Mouse (Mus musculus) limb, embryonic 10.5 days (tissue): Measurements from ENCODE around the gene Kalrn. TPM values are rescaled to one million over a fixed set of nuclear protein-coding genes. Genes with fewer than 3 reads are reported as not detected.
A peak's percentile ranks its signal among the peaks of the same experiment; 100 is the strongest.

Experiments used
- DNase-seq: peaks from one replicate; pipeline ENCODE4 v3.0.0-alpha.2; 2017; ENCODE audit warnings: low spot score
- H3K27ac ChIP-seq: fragments of 300-500 bp; sonication (generic); 2 replicates; pipeline ENCODE4 v1.5.1; 2016; ENCODE audit warnings: mild to moderate bottlenecking
- H3K27me3 ChIP-seq: fragments of 300-500 bp; sonication (generic); 2 replicates; pipeline ENCODE4 v1.6.1; 2016; ENCODE audit warnings: low read depth, mild to moderate bottlenecking; ENCODE audit not compliant: poor library complexity, severe bottlenecking
- H3K36me3 ChIP-seq: fragments of 300-500 bp; sonication (generic); 2 replicates; pipeline ENCODE4 v1.6.1; 2016; ENCODE audit warnings: mild to moderate bottlenecking, moderate library complexity
- H3K4me1 ChIP-seq: fragments of 300-500 bp; sonication (generic); 2 replicates; pipeline ENCODE4 v1.6.1; 2016
- H3K4me3 ChIP-seq: fragments of 300-500 bp; sonication (generic); 2 replicates; pipeline ENCODE4 v1.5.1; 2016; ENCODE audit warnings: mild to moderate bottlenecking, moderate library complexity
- H3K9me3 ChIP-seq: fragments of 300-500 bp; sonication (generic); replicated peaks from 2 replicates; pipeline ENCODE4 v1.6.1; 2016; ENCODE audit warnings: mild to moderate bottlenecking
- WGBS: fragments of 180-500 bp; shearing (Covaris S2); methylation state at CpG from one replicate; pipeline ENCODE4 v1.1.7; 2016; 5-methylcytosine and 5-hydroxymethylcytosine counted together
- polyA plus RNA-seq: library from polyadenylated mRNA; unstranded; fragments of >200 nt; fragmentation: Nextera tagmentation; extraction: Ambion mirVana; gene quantifications from 2 replicates; pipeline ENCODE4 v1.2.1, GENCODE M21; 2016

The Kalrn gene
- polyA plus RNA-seq, 1 experiment from 2014 or later: 8.3 TPM

DNA sequence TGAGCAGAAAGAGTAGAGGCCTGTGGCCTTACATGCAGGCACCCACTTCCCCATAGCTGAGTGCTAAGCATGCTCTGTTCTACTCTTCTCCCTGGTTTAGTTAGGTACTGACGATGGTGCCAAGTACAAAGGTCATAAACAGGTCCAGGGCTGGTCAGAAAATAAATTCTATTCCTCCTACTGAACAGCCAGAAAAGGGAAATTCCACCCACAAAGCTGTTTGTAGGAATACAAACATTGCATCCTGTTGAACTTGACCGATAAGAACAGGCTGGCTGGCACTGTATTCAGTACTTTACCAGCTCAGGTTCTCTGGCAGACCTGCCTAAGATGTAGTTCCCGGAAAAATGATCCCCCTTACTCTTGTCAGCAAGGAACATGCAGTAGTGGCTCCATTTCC lies 247.5 kb downstream of the Kalrn start:
- no peak overlapping the region for H3K4me3 ChIP-seq
- no peaks in the 10 kb centered on the region for H3K9me3 ChIP-seq
- H3K27ac ChIP-seq: no peak overlapping the region
- peaks cover 15% of the 10 kb centered on the region for H3K4me1 ChIP-seq
- DNase-seq: no peak
- H3K36me3 ChIP-seq: no peaks in the 10 kb centered on the region
- no peaks in the 10 kb centered on the region for H3K27me3 ChIP-seq
- WGBS: 92% methylated on average over 3 of the region's 3 CpGs

DNA sequence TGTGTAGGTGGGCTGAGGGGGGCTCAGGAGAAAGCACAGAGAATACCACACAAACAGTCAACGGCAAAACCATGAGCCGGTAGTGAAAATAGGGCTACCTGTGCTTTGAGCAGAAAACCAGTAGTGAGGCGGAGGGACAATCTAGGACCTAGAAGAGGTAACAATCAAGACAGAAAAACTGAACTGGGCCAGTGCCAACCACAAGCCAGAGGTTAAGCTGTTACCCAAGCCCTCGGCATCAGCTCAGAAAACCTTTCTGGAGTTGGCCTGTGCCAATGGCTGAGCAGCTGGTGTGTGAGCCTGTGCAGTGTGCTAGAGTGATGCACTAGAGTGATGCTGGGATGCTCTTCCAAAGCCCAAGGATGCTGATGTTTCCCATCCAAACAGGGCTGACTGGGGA lies 248.2 kb downstream of the Kalrn start:
- WGBS: 96% methylated on average over 4 of the region's 4 CpGs
- Histone ChIP-seq H3K27me3 (peaks cover 6% of the 10 kb centered on the region), H3K27ac (no peak overlapping the region), H3K4me1 (peaks cover 20% of the 10 kb centered on the region), H3K9me3 (no peaks in the 10 kb centered on the region), H3K4me3 (no peak overlapping the region), H3K36me3 (no peaks in the 10 kb centered on the region)
- DNase-seq: no peak

DNA sequence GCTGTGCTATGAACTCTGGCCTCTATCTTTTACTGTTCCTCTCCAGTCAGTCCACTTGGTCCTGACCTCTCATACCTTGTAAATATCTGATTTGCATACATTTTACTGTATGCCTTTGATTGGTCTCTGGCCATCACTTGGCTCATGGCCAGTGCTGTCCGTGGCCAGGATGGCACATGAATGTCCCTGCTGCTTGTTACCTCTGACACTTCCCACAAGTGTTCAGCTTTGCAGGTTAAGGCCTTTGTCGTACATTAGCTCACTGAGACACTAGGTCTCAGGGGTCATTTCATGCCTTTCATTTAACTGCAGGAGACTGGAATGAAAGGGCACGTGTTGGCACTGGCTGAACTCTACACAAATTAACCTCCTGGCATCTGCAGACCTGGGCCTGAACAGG lies 248.6 kb downstream of the Kalrn start:
- no peaks in the 10 kb centered on the region for H3K36me3 ChIP-seq
- peaks cover 17% of the 10 kb centered on the region for H3K4me1 ChIP-seq
- H3K9me3 ChIP-seq: no peaks in the 10 kb centered on the region
- DNase-seq: no peak
- 78% methylated on average over 3 of the region's 3 CpGs for WGBS
- no peak overlapping the region for H3K4me3 ChIP-seq
- H3K27ac ChIP-seq: no peak overlapping the region
- peaks cover 10% of the 10 kb centered on the region for H3K27me3 ChIP-seq

DNA sequence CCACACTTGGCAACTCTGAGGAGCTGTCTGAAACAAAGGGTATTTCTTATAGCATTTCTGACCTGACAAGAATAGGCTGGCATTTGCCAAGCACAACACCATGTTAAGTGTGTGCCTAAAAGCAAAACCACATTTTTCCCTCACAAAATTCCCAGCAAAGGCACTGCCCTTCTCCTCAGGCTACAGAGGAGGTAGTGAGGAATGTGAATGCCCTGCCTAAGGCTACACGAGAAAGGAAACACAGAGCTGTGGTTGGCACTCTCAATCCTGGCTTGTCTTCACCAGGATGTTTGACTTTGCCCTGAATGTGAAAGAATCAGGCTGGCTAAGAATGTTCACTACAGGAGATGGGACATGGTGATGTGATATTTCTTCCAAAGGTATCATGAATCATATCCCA lies 249.8 kb downstream of the Kalrn start:
- Histone ChIP-seq H3K27ac (no peak overlapping the region), H3K36me3 (no peaks in the 10 kb centered on the region), H3K9me3 (no peaks in the 10 kb centered on the region), H3K4me3 (no peak overlapping the region), H3K27me3 (peaks cover 22% of the 10 kb centered on the region), H3K4me1 (peaks cover 14% of the 10 kb centered on the region)
- 82% methylated on average over 1 of the region's 1 CpGs for WGBS
- DNase-seq: no peak

DNA sequence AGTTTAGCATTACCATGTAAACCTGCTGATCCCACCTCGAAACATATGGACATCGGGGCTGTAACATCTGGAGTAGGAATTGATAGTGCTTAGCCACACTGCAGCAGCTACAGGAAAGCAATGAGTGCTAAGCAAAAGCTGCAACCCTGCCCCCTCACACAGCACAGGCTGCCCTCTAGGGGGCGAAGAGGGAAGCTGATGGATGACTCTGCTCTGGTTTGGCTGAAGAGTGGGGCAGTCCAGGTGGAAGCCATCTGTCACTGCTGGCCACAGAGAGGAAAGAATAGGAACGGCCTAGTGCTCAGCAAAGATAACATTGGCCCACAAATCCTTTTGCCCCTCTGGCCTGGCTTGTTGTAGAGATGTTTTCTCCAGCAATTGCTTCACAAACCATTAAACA lies 250.8 kb downstream of the Kalrn start:
- no peak overlapping the region for H3K27ac ChIP-seq
- no peaks in the 10 kb centered on the region for H3K9me3 ChIP-seq
- H3K36me3 ChIP-seq: no peaks in the 10 kb centered on the region
- peaks cover 19% of the 10 kb centered on the region for H3K4me1 ChIP-seq
- H3K4me3 ChIP-seq: no peak overlapping the region
- 27% methylated on average over 4 of the region's 4 CpGs for WGBS
- DNase-seq: peak; percentile 80
- peaks cover 26% of the 10 kb centered on the region for H3K27me3 ChIP-seq

DNA sequence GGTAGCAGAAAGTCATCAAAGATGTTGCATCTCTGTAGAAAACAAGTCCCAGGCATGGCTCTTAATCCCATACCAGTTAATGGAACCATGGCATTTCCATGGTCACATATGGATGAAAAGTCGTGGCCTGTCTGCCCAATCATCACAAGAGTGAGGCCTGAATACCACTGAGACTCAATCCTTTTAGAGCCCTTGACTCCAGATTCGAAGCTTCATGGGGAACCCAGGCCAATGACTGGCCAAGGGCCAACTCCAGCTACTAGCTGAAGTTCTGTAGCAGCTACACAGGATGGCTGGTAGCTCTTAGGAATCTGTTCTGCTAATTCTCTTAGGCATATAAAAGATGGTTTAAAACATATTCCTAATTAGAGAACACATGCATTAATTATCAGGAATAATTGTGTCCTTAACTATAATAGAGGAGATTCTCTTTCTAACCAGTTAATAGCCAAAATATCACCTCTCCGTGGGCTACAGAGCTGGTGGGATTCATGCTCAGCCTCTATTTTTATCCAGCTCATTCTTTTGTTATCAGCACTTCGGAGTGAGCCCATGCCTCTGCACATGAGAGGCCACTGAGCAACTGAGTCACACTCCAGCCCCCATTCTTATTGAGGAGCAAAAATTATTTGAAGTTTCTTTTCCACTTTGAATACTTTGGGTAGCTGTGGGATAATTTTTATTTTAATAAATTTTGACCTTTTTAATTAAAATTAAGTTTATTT lies 252.1 kb downstream of the Kalrn start:
- Histone ChIP-seq H3K36me3 (no peaks in the 10 kb centered on the region), H3K27ac (no peak overlapping the region), H3K9me3 (no peaks in the 10 kb centered on the region), H3K4me3 (no peak overlapping the region), H3K27me3 (peaks cover 26% of the 10 kb centered on the region), H3K4me1 (peaks cover 31% of the 10 kb centered on the region)
- 88% methylated on average over 4 of the region's 4 CpGs for WGBS
- DNase-seq: no peak

DNA sequence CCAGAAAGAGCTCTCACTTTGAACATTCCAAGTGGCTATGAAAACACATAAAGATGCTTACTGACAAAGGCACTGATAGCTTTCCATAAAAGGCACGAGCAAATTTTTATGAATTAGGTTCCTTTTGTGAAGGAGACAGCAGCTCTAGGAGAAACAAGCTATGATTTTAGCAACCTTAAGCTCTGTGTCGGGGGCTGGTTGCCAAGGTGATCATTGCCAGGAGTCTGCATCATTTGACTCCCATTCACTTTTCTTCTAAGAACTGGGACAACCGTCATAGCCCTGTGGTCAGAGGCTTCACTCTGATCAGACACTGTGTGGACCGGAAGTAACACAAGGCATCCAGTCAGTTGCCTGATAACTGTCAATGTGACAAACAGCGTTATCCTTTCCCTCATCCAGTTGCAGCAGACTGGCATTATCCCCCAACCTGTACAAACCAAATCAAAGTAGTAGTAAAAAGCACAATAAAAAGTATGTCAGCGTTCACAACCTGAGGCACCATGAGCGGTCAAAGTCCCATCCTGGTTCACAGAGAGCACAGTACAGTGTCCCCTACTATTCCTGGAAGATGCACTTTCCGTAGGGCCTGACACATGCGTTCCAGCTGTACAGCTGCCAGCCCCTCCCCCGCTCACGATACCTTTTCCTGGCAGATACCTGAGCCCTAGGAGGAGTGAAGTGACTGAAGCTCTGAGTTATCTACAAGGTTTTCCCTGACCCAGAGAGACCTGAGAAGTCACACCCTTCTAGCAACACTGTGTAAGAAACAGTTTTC lies 253.1 kb downstream of the Kalrn start:
- DNase-seq: no peak
- H3K4me1 ChIP-seq: peaks cover 32% of the 10 kb centered on the region

DNA sequence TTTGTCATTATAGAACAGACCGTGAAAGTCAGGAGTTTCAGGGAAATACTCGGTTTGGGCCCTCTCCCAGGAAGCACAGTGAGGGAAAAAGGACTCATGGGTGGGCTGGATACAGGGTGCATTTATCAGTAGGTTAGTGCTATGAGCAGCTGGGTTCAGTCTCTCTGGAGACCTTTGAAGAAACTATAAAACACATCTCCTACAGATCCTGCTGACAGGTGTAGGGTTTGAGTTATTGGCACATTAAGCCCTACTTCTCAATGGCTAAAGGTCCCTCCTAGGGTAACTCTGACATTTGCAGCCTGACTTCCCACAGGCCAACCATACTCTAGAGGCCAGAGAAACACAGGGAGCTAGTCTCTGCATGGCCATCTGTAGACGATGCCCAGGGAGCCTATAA lies 256.2 kb downstream of the Kalrn start:
- WGBS: 27% methylated on average over 3 of the region's 3 CpGs
- no peaks in the 10 kb centered on the region for H3K9me3 ChIP-seq
- no peak overlapping the region for H3K4me3 ChIP-seq
- peaks cover 38% of the 10 kb centered on the region for H3K27me3 ChIP-seq
- peaks cover 24% of the 10 kb centered on the region for H3K4me1 ChIP-seq
- peaks cover 12% of the 10 kb centered on the region for H3K36me3 ChIP-seq
- H3K27ac ChIP-seq: no peak overlapping the region
- DNase-seq: no peak

More for the DNA sequence above, 253.1 kb downstream of the Kalrn start:
- no peak overlapping the region for H3K27ac ChIP-seq
- no peak overlapping the region for H3K4me3 ChIP-seq
- H3K36me3 ChIP-seq: no peaks in the 10 kb centered on the region
- WGBS: 87% methylated on average over 11 of the region's 11 CpGs
- H3K9me3 ChIP-seq: no peaks in the 10 kb centered on the region
- peaks cover 28% of the 10 kb centered on the region for H3K27me3 ChIP-seq

DNA sequence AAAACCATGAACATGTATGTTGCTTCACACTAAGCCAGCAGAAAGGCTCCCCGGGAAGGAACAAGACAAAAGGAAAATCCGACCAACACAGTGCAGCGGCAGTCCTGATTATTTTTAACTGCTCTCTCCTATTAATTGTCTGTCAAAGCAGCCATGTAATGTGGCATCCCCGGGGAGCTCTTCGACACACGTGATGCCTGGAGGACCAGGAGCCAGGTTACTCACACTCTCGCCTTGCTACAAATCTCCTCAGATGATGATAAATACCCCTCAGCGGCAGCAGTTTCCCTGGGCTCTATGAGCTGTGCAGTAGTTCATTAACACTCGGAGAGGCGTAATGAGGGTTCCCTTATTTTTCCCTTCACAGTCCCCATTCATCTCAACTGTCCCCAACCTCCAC lies 257.1 kb downstream of the Kalrn start:
- Histone ChIP-seq H3K4me1 (peaks cover 24% of the 10 kb centered on the region), H3K9me3 (no peaks in the 10 kb centered on the region), H3K36me3 (peaks cover 12% of the 10 kb centered on the region), H3K27me3 (peaks cover 38% of the 10 kb centered on the region), H3K27ac (no peak overlapping the region), H3K4me3 (no peak overlapping the region)
- WGBS: 50% methylated on average over 10 of the region's 10 CpGs
- no peak for DNase-seq

DNA sequence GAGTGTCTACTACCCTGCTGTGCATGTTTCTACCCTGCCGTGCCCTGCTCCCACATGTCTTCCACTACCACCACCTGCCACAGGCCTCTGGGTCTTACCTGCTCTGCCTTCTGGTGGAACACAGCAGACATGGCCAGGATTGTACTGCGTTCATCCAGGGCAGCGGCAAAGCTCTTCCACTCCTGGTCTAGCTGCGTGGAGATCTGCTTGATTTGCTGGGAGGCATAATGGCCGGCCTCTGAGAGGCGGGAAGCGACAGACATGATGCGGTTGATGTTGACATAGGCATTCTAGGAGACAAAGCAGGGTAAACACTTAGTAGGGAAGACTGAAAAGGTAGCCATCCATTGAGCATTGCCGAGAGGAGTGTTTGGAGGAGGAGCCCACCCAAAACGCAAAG lies 259.3 kb downstream of the Kalrn start:
- Histone ChIP-seq H3K4me1 (peaks cover 19% of the 10 kb centered on the region), H3K27ac (no peak overlapping the region), H3K27me3 (peaks cover 22% of the 10 kb centered on the region), H3K4me3 (no peak overlapping the region), H3K9me3 (no peaks in the 10 kb centered on the region), H3K36me3 (peaks cover 21% of the 10 kb centered on the region)
- no peak for DNase-seq
- 94% methylated on average over 10 of the region's 10 CpGs for WGBS

DNA sequence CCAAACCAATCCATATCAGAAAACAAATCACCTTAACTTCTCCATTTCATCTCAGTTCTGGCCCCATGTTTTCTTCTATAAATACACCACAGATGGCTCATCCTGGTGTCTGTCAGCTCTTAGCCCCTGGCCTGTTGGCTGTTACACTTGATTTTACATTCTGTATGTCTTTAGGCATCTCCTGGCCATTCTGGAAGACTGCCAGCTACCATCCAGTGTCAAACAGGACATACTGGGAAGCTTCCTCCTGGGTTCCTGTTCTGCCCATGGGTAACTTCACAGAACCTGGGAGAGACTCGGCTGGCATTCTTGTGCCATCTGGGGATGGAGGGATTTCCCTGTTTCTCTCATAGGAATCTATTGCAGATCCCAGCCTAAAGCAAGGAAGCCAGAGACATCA lies 261.8 kb downstream of the Kalrn start:
- WGBS: 100% methylated on average over 1 of the region's 1 CpGs
- no peak overlapping the region for H3K27ac ChIP-seq
- H3K36me3 ChIP-seq: peaks cover 33% of the 10 kb centered on the region
- no peak for DNase-seq
- H3K4me1 ChIP-seq: peaks cover 5% of the 10 kb centered on the region; the same call in 1 of the 2 replicates
- no peak overlapping the region for H3K4me3 ChIP-seq
- peaks cover 11% of the 10 kb centered on the region for H3K27me3 ChIP-seq
- H3K9me3 ChIP-seq: no peaks in the 10 kb centered on the region

DNA sequence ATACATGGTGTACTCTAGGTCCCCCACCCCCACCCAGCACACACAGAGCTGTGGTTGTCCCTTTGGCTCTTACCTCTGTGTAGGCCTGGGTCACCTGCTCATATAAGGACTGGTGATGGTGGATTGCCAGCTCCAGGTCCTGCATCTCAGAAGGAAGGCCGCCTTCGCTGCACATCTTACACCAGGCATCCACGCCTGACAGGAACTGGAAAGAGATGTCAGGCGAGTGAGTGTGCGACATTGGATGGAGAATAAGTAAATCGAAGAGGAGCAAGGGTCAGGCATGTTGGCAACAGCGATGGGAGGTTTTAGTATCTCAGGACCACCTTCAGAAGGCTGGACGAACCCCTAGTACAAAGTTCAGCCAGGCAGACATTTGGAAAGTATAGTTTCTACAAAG lies 263.0 kb downstream of the Kalrn start:
- no peaks in the 10 kb centered on the region for H3K4me1 ChIP-seq
- H3K27ac ChIP-seq: no peak overlapping the region
- no peak for DNase-seq
- no peaks in the 10 kb centered on the region for H3K9me3 ChIP-seq
- peaks cover 11% of the 10 kb centered on the region for H3K27me3 ChIP-seq
- no peak overlapping the region for H3K4me3 ChIP-seq
- WGBS: 92% methylated on average over 8 of the region's 8 CpGs
- peaks cover 42% of the 10 kb centered on the region for H3K36me3 ChIP-seq

DNA sequence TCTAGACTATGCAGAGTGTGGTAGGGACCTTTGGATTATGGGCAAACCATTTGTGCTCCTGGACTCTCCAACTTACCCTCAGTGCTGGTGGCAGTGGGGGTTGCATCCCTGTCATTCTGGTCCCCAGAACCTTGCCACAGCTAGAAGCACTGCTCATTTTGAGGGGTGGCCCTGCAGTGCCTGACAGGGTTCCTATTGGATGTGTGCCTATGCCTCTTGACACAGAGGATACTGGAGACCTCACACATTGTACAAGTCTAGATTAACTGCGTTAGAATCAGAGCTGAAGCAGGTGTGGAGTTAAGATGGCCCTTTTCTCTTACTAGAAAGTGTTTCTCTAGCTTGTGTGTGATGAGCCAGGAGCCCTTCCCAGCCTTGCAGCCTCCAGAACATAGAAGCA lies 265.0 kb downstream of the Kalrn start:
- DNase-seq: no peak
- Histone ChIP-seq H3K4me1 (no peaks in the 10 kb centered on the region), H3K9me3 (no peaks in the 10 kb centered on the region), H3K36me3 (peaks cover 45% of the 10 kb centered on the region), H3K27me3 (no peaks in the 10 kb centered on the region; the same call in 1 of the 2 replicates), H3K4me3 (no peak overlapping the region), H3K27ac (no peak overlapping the region)
- 74% methylated on average over 1 of the region's 1 CpGs for whole genome bisulfite sequencing
